Mouse (Mus musculus) c-Kit-positive CD71-negative TER-119-negative erythroid progenitor cells, embryonic 14.5 days (primary cell): Measurements from ENCODE around the gene Il16.
A peak's percentile ranks its signal among the peaks of the same experiment; 100 is the strongest.

Experiments
- DNase-seq: peaks from one replicate; pipeline ENCODE4 v3.0.0-alpha.2; 2013; ENCODE audit warnings: low read depth

Il16 gene

DNA sequence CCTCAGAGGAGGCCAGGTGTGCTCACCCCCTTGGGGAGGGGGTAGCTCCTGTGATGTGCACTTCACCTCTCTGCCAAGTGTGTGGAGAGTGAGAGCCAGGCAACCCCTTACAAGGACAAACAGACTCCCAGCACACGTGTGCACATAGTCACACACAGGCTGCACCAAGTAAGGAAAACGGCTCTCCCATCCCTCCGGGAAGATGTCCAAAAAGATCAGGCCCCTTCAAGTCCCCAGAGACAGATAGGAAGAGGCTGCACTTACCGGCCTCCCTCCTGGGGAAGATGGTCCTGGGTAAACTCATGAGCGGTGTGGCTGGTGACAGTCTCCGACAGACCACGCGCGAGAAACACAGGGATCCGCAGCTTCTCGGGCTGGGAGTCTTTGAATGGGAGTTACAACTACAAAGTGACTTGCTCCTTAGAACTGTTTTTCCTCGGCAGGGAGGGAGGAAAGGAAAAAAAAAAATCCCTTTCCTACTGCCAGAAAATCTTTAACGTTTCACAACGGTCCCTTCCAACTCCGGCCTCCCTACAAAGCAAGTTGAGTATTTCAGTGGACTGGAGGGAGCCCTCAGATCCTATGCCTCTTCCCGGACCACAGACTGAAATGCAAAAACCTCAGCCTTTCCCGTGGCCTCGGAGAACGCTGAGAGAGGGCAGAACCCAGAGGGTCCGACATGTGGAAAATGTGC is at the start of gene Il16:
Gene Il16 (minus strand): TSS at position 314 of the 694 bp plus-strand sequence.
- no peak for DNase-seq

DNA sequence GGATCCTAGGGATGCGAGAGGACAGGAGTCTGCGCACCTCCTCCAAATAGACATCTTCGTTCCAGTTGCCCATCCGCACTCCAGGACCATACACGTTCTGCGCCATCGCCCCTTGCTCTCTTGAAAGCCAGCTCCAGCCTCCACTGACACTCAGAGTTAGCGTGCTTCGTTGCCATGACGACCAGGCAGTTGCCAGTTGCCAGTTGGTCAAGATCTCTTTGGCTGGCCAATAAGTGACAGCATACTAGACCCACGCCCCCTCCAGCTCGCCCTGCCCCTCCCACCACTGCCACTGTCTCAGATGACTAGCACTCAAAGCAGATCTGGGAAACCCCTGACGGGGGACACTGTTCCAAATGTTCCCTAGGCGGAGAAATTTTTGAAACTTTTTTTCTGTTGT is 49.2 kb upstream of the Il16 start, which contains the start of gene Cfap161:
Gene Cfap161 (minus strand): TSS at position 176 of the 400 bp plus-strand sequence.
- peak; percentile 46 for DNase-seq

DNA sequence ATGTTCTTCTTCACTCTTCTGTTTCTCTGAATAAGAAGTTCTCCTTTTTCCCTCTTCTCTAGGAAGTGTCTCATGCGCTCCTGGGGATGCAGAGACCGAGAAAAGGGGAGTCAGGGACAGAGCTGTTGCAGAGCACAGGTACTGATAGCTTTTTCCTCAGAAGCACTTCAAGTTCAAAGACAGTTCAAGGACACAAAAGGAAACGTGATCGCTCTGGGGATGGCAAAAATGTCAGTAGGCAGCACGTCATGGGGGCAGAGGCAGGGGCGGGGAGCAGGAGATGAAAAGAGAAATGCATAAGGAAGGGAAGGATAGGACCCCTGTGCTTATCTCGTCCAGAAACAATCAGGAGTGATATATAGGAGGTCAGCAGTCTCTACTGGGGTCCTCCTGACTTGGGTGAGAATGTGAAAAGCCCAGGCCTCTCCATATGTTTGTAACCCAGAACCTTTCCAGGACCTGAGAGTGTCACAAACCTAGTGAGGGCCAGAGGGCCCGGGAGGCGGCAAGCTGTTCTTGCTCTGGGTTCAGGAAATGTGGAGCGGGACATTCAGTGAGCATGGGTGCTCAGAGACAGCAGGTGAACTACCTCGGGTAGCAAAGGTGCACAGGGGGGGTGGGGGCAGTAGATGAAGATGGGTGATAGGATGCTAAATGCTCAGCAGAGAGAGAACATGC is 48.6 kb upstream of the Il16 start:
- no peak for DNase-seq

DNA sequence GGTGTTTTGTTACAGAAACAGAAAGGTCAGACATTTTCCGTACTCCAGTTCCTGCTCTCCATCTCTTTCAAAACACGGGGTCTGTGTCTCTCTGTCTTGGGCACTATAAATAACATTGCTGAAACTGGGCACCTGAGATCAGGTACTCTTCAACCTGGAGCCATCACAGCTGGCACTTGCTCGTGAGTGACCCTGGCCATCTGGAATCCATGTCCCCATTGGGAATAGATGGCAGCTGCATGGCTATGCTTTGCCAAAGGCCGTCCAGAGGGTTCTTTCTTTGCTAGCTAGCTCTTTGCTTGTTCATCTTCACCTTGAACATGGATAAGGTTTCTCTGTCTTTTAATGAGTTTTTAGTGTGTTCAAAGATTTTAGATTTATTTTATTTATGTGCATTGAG is 35.4 kb upstream of the Il16 start:
- DNase-seq = no peak

DNA sequence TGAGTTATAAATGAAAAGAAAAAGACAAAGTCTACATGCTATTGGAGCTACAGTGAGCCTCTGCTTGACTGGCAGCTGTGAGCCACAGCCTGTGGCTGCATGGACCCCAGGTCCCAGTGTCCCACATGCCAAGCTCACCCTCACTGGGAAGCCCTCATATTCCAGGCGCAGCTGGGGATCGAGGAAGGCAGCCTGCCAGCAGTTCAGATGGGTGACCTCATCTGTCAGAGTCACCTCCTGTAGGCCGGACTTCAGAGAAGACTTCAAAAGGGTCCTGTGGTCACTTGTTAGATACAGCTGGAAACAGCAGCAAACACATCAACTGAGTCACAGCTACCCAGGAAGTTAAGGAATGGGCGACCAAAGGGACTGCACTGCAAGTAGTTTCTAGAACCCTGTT is 34.5 kb upstream of the Il16 start:
- DNase-seq = no peak

DNA sequence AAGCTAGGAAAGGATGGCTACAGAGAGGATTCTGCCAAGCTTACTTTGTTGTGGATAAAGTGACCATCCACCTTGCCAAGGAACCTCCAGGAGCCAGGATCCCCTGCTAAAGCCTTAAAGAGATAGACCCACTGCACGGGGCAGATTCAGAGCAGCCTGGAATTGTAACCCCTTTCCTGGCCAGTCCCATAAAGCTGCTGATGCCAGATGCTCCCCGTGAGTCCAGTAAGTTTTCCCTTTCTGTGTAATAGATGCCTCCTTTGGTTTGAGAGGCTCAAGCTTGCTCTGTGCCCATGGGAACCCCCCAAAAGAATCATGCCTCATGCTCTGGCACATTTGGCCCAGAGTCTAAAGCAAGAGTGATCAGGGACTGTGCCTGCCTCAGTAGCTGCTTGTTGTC is 33.5 kb upstream of the Il16 start:
- DNase-seq = no peak

DNA sequence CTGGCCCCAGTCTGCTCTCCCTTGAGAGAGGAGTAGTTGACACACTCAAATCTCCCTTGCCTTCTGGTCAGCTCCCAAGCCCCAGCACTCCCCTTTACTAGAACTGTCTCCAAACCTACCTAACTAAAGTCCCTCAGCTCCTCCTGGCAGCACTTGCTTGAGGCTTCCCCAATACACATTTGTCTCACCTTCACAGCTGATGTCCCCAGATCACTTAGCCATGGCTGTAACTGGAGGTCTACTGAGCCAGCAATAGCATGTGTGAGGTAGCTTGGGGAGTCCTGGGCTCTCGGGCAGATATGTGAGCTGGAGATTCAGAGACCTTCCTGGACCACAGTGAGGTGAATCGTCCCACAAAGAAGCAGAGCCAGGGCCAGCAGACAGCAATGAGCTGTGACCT is 33.0 kb upstream of the Il16 start:
- no peak for DNase-seq

DNA sequence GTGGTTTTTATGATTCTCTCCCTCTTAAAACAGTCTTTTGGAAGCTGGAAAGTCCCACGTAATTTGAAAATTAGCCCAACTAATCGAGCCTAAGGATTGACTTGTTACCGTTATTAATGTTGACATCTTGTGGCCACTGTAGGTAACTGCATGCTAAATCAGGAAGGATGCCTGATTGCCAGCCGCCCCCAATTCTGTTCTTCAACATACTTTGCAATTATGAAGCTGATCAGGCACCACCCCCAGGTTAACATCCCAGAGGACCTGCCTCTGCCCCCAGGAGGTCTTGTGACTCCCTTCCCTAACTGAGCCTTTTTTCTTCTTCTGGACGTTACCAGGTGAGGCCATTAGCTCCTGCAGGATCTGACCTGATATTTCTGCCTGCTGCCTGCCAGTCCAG is 29.2 kb upstream of the Il16 start:
- DNase-seq = no peak

DNA sequence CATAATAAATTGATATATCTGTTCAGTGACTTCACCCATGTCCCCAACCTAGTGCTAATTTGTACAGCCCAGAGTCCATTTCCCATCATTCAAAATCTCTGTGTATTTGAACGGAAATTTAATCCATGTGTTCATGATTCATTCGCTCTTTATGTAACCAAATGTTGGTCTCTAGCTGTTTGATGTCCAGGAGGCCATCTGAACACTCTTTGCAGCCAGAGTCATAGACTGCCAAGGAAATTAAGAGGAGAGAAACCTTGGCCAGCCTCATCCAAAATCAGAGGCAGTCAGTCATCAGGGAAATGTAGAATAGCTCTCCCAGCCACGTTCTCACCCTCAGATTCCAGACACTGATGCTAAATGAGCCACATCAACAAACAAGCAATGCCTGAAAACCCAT is 18.1 kb upstream of the Il16 start:
- DNase-seq = no peak

DNA sequence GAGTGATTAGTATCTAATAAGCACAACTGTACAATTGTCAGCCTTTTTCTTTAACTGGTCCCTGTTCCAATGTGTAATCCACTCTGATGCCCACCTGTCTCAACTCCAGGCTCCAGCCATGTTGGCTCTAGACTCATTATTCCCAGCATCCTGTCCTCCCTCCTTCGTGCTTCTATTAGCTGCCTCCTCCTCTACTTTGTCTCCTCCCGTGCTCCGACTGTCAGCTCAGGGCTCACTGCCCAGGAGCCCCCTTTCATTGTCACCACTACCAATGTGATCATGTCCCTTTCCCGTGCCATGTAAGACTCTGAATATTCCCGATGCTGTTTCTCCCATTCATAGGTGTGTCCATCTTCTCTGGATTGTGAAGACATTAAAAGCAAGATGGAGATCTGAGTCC is 16.8 kb upstream of the Il16 start:
- DNase-seq = no peak

DNA sequence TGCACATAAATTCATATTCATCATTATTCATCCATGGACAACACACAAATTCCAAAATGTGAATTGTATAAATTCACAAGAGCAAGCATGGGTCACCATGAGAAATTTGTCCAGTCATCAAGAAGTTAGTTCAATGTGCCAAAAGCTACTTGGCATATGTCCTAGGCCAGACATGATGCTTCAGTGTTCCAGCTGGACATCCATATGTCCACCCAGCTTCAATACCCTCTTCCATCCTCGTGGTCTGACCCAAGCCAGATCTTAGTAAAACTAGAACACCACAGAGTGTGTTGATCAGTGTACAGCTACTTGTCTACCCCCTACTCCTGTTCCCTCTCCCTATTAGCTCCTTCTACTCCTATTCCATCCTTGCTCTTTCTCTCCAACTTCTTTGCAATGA is 5.5 kb upstream of the Il16 start:
- no peak for DNase-seq

DNA sequence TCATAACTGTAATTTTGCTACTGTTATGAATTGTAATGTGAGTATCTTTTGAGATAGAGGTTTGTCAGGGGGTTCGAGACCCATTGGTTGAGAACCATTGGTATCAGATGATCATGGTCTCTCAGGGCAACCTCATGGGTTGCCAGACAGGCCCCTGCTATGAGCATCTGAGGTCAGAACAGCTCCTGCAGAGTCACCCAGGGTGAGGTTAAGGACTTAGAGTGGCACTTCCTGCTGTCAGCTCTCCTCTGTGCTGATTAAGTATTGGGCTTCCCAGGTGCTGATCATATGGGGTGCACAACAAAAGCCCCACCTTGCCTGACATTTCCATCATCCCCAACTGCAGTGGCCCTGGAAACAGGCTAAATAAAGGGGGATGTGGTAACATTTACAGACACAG is 2.9 kb upstream of the Il16 start:
- no peak for DNase-seq

DNA sequence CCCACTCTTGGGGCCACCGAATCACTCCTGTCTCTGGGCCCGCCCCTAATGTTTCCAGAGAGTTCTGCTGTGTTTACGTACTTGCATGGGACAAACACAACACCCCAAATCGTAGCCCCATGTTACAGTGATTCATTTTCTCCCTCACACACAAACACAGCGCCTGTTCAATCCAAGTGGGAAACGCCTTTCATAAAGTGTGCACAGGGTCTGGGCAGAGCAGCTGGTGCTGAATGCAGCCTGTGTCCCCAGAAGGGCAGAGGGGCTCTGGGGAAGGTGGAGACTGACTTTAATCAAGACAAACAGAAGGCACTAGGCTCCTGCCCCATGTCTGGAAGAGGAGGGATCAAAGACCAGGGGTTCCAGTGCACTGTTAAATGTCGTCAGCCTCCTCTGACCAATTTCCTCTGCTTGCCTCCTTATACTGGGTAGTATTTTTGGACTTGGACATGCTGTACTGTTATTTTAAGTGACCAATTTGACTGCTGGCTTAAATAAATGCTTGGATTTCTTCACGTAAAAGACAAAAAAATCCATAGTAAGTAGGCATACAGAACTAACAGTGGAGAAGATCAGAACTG is 671 bp upstream of the Il16 start:
- DNase-seq = no peak

DNA sequence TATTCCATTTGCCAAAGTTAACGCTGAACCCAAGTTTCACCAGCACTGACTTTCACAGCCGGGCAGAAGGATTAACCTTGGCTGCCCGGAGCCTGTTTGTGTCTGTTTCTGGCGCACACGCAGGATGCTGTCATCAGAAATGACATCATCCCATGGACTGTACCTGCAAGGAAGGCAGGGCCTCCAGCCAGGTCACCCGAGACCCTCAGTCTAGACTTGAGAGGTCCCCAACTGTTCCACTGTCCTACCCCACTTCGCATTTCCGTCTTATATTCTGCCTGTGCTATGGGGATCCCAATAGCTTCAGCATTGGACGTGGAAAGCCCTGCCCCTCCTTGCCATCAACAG is 487 bp downstream of the Il16 start:
- DNase-seq = no peak

DNA sequence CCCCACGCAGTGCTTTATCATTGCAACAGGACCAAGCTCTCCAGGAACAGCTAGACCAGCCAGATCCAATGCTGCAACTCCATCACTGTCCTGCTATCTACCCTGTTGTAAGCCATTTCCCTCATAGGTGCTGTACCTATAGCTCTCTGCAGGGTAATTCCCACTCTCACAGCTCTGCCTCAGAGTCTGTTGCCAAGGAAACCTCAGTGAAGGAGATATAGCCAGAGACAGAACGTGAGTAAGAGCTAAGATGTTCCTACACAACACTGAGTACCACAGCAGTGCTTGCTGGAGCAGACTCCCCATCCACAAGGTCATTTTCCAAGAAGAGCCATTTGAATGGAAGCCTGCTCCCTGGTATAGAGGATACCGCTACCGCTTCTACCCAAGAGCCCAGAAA is 1.3 kb downstream of the Il16 start:
- no peak for DNase-seq

DNA sequence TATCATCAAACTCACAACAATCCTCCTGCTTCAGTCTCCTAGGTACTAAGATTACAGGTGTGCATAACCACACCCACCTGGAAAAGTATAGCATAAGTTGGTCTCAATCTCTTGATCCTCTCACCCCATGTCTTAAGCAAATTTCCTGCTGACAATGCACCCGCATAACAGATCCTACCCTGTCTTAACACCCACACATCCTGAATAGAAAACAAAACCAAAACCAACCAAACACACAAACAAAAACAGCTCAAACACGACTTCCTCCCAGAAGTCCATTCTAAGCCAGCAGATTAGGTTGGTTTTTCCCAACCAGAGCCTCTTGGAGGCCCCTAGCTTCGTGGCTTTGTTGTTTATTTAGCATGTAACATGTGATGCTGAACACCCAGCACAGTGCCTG is 2.8 kb downstream of the Il16 start:
- no peak for DNase-seq

DNA sequence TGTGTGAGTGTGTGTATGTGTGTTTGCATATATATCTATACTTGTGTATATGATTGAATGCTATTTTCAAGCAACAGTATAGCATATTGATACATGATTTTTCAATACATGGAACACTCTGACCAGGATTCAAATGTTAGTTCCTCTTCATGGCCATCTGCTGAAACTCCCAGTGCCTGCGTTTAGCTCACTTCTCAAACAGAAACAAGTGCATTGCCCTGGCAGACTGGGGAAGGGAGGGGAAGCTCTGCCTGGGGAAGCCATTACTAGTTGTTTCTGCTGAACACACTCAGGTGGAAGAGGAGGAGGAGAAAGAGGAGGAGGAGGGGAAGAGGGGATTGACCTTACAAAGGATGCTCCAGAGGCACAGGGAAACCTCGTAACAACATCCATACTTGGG is 3.5 kb downstream of the Il16 start:
- DNase-seq = no peak

DNA sequence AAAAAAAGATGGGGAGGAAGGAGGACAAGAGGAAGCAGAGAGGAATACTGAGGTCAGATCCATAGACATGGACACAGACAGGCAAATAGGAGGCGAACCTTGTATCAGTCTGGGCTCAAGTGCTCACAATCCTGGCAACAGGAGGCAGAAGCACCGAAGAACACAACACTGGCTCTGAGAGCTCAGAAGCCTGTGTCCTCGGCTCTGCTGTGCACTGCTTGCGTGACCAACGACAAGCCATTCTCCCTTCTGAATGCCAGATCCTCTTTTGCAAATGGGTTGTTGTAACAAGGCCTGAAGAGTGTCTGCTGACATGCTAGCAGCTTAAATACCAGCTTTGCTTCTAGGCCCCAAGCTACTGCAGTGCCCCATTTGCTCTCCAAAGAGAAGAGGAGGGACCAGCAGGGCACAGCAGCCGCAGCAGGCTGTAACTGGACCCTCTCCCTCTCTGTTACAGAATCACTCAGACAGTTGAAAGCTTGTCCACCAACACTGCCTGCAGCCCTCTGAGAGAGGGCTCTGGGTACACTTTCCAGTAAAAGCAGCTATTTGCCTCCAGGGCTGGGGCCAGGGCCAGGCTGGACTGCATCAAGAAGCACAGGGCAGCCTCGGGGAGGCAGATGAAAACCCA is 5.7 kb downstream of the Il16 start:
- DNase-seq = no peak

DNA sequence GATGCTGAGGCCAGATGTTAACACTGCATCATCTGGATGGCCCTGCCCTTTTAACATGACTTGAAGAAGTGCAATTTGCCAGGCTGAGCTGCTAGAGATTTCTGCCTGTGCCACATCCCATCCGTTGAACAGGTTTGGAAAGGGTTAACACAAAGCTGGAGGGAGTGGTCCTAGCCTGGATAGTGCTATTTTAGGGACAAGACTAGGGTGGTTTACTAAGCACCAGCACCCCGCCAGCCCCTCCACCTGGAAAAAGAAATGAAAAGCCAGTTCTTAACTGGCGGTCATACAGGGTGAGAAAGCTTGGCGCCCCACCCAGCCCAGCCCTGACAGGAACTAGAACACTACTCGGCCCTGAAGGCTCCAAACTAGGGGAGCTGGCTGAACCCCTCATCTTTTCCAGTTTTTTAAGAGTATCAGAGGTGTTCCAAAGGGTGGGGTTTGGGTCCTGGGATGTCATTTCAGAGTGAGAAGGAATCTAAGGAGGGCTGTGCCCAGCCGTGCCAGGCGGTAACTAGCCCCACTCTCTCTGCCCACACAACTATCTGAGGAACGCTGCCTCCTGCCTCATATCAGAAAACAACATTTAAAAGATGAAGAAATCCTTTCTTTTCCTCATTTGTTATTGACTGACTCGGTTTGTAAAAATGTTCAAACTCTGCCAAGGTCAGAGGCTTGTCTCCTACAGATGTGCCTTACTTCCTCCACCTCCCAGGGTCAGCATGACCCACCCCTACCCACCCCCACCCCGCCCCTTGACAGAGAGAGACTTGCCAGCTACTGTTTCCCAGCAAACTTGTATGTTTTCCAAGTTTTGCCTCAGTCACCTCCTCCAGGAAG is 6.7 kb downstream of the Il16 start:
- DNase-seq = no peak

DNA sequence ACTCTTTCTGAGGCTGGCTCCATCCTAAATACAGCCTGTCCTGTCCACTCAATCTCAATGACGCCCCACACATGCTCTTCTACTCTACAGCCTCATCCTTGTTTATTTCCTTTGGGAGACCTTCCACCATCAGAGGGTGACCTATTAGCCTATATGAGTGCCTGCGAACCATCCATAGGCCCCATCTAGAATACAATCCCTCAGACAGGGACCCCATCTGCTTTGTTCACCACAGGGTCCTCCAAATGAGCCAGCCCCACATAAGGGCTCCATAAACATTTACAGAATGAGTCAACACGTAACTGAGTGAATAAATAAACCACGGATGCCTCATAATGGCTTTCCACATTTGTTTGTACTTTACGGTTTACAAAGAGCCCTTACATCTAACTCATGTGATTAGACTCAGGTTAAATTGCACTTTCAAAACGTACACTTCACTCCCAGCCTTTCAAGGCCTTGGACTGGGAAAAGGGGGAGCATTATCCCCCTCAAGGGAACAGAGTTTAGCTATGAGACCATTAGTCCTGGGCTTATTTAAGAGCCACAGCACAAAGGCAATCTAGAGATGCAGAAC is 7.5 kb downstream of the Il16 start:
- DNase-seq = no peak

DNA sequence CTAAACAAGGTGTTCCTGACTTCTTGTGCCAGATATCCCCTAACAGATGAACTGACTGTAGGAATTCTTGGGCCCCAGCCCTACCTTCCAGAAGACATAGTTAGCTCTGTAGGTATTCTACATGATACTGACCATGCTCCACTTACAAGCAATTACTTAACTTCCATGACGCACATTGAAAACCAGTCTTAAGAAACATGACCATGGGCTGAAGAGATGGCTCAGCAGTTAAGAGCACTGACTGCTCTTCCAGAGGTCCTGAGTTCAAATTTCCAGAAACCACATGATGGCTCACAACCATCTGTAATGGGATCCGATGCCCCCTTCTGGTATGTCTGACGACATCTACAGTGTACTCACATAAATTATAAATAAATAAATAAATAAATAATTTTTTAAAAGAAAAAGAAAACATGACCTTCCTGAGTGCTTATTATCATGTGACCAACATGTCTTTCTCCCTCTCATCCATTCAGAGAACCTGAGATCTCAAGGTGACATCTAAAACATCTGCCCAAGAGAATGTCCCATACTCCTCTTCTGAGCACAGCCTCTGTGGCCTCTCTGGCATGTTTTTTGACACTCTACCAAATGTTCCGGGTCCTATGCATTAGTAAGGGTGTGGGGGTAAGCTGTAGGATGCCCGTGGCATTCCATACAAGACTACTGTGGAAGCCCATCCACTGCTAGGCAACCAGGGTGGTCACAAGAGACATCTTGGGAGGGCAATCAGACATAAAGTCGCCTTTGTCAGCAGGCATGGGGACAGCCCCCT is 9.0 kb downstream of the Il16 start:
- no peak for DNase-seq
